Mouse (Mus musculus) heart, embryonic 11.5 days (tissue): ENCODE measurements around the gene H6pd. TPM values are rescaled to one million over a fixed set of nuclear protein-coding genes. Genes with fewer than 3 reads are reported as not detected.

Experiments used
- ATAC-seq: fragments of 200-750 bp; cut with Nextera tagmentation; replicated peaks from 2 replicates; pipeline ENCODE4 v1.8.0; 2017; ENCODE audit warnings: moderate library complexity; ENCODE audit not compliant: insufficient number of reproducible peaks, low FRiP score, low TSS enrichment
- H3K27ac ChIP-seq: fragments of 300-500 bp; sonication (generic); 2 replicates; pipeline ENCODE4 v1.5.1; 2014; ENCODE audit warnings: mild to moderate bottlenecking, low read depth, low read length
- H3K27me3 ChIP-seq: fragments of 300-500 bp; sonication (generic); 2 replicates; pipeline ENCODE4 v1.6.1; 2014; ENCODE audit warnings: mild to moderate bottlenecking, low read length, mixed read lengths; ENCODE audit not compliant: control insufficient read depth, insufficient read depth
- H3K36me3 ChIP-seq: fragments of 300-500 bp; sonication (generic); 2 replicates; pipeline ENCODE4 v1.6.1; 2014; ENCODE audit warnings: mild to moderate bottlenecking, low read length, moderate library complexity, mixed read lengths; ENCODE audit not compliant: control insufficient read depth, insufficient read depth
- H3K4me1 ChIP-seq: fragments of 300-500 bp; sonication (generic); 2 replicates; pipeline ENCODE4 v1.6.1; 2014; ENCODE audit warnings: low read length; ENCODE audit not compliant: control insufficient read depth, insufficient read depth
- H3K4me2 ChIP-seq: fragments of 300-500 bp; sonication (generic); 2 replicates; pipeline ENCODE4 v1.6.1; 2014; ENCODE audit warnings: mild to moderate bottlenecking, moderate library complexity
- H3K4me3 ChIP-seq: fragments of 300-500 bp; sonication (generic); 2 replicates; pipeline ENCODE4 v1.5.1; 2014; ENCODE audit warnings: low read depth, low read length
- H3K9ac ChIP-seq: fragments of 300-500 bp; sonication (generic); 2 replicates; pipeline ENCODE4 v1.6.1; 2014; ENCODE audit warnings: mild to moderate bottlenecking, low read depth, low read length, moderate library complexity
- H3K9me3 ChIP-seq: fragments of 300-500 bp; sonication (generic); replicated peaks from 2 replicates; pipeline ENCODE4 v1.6.1; 2016; ENCODE audit warnings: low read length; ENCODE audit not compliant: control insufficient read depth
- WGBS: fragments of 180-500 bp; shearing (Covaris S2); extraction: QIAGEN DNeasy Blood & Tissue Kit; methylation state at CpG from one replicate; pipeline ENCODE4 v1.1.7; 2014; ENCODE audit not compliant: insufficient replicate concordance; 5-methylcytosine and 5-hydroxymethylcytosine counted together
- polyA plus RNA-seq: library from polyadenylated mRNA; unstranded; fragments of >200 nt; fragmentation: Nextera tagmentation; extraction: Ambion mirVana; gene quantifications from 2 replicates; pipeline ENCODE4 v1.2.1, GENCODE M21; 2014

H6pd gene
- polyA plus RNA-seq, 1 experiment from 2014 or later, result 4.8 TPM

DNA sequence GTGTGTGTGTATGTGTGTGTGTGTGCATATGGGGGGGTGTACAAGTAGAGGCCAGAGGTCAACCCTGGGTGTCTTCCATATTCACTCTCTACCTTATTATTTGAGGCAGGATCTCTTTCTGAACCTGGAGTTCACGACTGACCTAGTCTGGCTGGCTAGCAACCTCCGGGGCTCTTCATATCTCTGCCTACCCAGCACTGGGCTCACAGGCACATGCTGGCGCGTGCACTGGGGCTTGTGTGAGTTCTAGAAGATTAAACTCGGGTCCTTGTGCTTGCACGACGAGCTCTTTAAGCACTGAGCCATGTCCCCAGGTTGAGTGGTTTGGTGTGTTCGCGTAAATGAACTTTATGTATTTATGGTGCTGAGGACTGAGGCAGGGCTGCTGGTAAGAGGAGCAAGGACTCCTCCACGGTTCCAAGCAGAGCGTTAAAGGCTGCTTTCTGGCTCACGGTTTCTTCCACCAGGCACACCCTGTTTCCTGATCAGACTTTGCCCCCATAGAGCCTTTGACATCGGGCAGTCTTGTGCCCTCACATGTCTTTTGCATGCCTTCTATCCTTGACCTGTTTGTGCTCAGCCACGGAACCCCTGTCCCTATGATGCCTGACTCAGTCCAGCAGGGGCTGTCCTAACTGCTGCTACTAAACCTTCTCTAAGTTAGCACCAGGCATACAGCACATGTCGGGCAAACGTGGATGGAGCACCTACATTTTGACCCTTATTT lies 75.1 kb downstream of the H6pd start:
- no peak for ATAC-seq
- WGBS, result 78% methylated on average over 16 of the region's 16 CpGs
- no peak overlapping the region for H3K27ac ChIP-seq
- no peak overlapping the region for H3K4me3 ChIP-seq
- H3K9ac ChIP-seq, result no peak overlapping the region
- H3K9me3 ChIP-seq, result no peaks in the 10 kb centered on the region
- no peaks in the 10 kb centered on the region; the same call in 1 of the 2 replicates for H3K36me3 ChIP-seq
- H3K4me1 ChIP-seq, result peaks cover 4% of the 10 kb centered on the region; the same call in 1 of the 2 replicates
- no peaks in the 10 kb centered on the region for H3K27me3 ChIP-seq
- H3K4me2 ChIP-seq, result no peak overlapping the region

DNA sequence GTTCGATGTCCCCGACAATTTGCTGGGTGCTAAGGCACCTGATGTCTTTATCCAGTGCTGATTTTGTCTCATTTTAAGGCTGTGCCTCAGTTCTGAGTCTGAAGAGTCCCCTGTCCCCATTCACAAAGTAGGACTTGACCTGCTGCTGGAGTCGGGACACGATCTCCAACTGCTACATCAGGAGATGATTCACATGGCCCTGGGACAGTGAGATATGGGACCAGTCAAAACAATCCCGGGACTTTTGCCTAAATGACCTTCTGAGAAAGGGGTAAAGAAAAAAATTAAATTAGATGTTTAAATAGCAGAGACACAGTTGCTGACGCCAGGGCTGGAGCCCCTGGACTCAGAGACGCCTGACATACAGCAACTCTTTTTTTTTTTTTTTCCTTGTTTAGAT lies 75.8 kb downstream of the H6pd start:
- no peak overlapping the region for H3K27ac ChIP-seq
- H3K4me2 ChIP-seq, result no peak overlapping the region
- H3K9ac ChIP-seq, result no peak overlapping the region
- WGBS, result 84% methylated on average over 7 of the region's 7 CpGs
- H3K9me3 ChIP-seq, result no peaks in the 10 kb centered on the region
- no peak overlapping the region for H3K4me3 ChIP-seq
- no peaks in the 10 kb centered on the region; the same call in 1 of the 2 replicates for H3K36me3 ChIP-seq
- H3K27me3 ChIP-seq, result no peaks in the 10 kb centered on the region
- no peak for ATAC-seq
- peaks cover 4% of the 10 kb centered on the region; the same call in 1 of the 2 replicates for H3K4me1 ChIP-seq

DNA sequence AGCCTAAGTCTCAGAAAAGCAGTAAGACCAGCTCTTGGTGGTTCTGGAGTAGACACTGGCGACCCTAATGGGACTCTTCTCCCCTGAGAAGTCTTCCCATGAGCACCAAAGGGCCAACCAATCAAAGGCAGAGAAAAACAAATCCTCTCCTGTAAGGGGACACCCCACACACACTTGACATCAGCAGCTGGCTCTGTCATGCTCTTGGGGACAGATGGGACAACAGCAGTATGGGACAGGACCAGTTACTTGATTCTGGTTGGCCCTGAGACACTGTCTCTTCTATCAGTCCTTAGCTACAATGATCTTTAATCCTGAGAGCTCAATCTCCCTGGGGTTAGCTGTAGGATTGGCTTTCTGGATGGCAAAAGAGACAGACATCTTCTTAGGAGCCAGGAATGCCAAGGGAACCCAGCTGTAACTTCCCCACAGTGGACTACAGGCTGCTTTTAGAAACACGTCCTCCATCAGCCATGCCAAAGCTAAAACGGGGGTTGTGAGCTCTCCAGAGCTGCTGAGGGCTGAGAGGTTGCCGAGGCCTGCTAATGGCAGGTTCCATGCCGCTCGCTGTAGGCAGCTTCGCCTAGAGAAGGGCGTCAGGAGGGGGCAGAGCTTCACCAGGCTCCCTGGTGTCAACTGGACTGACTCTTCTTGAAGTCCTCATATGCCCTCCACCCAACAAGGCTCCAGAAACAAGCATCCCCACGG lies 76.6 kb downstream of the H6pd start:
- Histone ChIP-seq H3K36me3 (no peaks in the 10 kb centered on the region; the same call in 1 of the 2 replicates), H3K27ac (no peak overlapping the region), H3K4me2 (no peak overlapping the region), H3K27me3 (no peaks in the 10 kb centered on the region), H3K4me1 (peaks cover 4% of the 10 kb centered on the region; the same call in 1 of the 2 replicates), H3K9ac (no peak overlapping the region), H3K9me3 (no peaks in the 10 kb centered on the region), H3K4me3 (no peak overlapping the region)
- no peak for ATAC-seq
- WGBS, result 78% methylated on average over 9 of the region's 9 CpGs

DNA sequence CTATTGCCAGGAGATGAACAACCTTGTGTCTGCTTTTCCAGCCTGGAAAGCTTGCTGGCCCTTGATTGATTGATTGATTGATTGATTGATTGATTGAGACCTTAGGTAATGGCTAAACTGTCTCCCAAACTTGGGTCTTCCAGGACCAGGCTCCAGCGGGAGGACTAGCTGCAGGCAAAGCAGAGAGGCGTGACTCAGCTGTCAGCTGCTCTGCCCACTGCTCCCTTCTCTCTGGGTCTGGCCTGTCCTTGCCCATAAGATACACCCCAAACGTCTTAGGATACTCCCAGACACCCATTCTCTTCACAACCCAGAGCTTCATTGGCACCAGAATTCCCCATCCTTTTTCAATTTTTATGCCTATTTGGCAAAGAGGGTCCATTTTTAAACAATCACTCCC lies 78.1 kb downstream of the H6pd start:
- H3K4me1 ChIP-seq, result no peaks in the 10 kb centered on the region
- no peaks in the 10 kb centered on the region for H3K9me3 ChIP-seq
- no peak overlapping the region for H3K4me3 ChIP-seq
- H3K36me3 ChIP-seq, result no peaks in the 10 kb centered on the region; the same call in 1 of the 2 replicates
- no peak overlapping the region for H3K9ac ChIP-seq
- H3K27ac ChIP-seq, result no peak overlapping the region
- WGBS, result 60% methylated on average over 3 of the region's 3 CpGs
- H3K27me3 ChIP-seq, result no peaks in the 10 kb centered on the region
- ATAC-seq, result no peak
- H3K4me2 ChIP-seq, result no peak overlapping the region

Other genes with a start within 250 kb of the H6pd start
- 7.4 and 9.4 TPM in 2 replicates for gene Slc25a33, start 234.7 kb downstream of the H6pd start, polyA plus RNA-seq
- gene Spsb1, start 54.0 kb downstream of the H6pd start, polyA plus RNA-seq, result 4.7 and 5.6 TPM in 2 replicates
- gene Gpr157, start 78.3 kb upstream of the H6pd start, polyA plus RNA-seq, result 1.3 and 1.5 TPM in 2 replicates
- 0.79 and 1.3 TPM in 2 replicates for gene Slc2a5, start 110.3 kb upstream of the H6pd start, polyA plus RNA-seq
- not detected in 2 replicates for gene Slc2a7, start 139.9 kb upstream of the H6pd start, polyA plus RNA-seq
- 0.32 TPM in 1 of 2 replicates, not detected in the other for gene Car6, start 192.3 kb upstream of the H6pd start, polyA plus RNA-seq
- gene Eno1, start 227.7 kb upstream of the H6pd start, polyA plus RNA-seq, result 2,057 and 2,150 TPM in 2 replicates